Mouse (Mus musculus) frontal cortex, postnatal 14 days (tissue): ENCODE results near the gene Mlf2.
"Not testable (repeated sequence)": the region's sequence is repeated elsewhere in the genome, so short reads cannot be mapped to it uniquely, and the experiment has no call there.

Source experiments
- DNase-seq, 2 experiments: peaks; one replicate each; pipeline ENCODE4 v3.0.0; 2022; ENCODE audit warnings: low spot score in 2 of 2

Mlf2 gene

DNA sequence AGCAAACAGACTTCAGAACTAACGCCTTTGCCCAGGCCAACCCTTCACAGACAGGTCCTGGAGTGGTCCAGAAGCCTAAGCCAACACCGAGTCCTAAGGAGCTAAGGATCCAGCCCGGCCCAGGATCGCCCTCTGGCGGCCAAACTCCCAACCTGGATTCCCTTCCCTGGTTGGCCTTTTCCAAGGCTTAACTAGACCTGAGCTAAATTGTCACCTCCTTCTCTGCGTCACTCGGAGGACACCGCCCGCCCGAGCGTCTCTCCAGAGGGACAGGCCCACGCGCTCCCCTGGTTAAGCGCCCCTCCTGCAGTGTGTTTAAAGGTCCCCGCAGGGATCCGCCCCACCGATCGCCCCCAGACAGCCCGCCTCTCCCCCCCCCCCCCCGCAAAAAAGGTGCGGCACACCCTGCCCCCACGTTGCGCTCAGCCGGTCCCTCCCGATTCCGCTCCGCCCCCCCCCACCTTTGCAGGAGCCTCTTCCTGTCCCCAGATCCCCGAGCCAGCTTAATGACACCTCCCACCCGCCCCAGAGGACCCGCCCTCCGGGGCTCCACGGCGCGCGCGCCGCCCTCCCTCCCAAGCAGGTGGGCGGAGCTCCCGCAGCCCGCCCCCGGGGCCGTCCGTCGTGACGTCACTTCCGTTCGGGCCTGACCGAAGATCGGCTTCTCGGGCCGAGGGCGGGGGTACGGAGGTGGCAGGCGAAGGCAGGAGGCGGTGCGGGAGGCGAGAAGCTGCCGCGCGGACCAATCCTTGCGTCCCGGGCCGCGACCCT, at the start of gene Mlf2:
Gene Mlf2 (plus strand): TSS at position 633 of the 771 bp plus-strand sequence.
- DNase-seq: peak; percentile 97 to 98

DNA sequence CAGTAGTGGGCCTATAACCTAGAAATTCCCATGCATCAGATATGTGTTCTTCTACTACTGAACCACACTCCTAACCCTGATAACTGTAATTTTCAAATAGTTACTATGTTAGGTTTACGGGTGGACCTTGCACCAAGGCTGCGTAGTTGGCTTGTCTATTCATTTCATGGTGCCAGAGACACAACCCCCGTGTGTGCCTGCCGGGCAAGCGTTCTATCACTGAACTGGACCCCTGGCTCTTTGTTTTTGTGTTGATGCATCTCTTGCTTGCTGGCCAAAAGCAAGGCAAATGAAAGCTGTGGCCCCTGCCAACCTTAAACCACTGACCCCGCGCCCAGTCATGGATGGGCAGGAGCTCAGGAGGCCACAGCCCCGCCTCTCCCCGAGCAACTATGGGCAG, 49.4 kb upstream of the Mlf2 start:
- no peak for DNase-seq

DNA sequence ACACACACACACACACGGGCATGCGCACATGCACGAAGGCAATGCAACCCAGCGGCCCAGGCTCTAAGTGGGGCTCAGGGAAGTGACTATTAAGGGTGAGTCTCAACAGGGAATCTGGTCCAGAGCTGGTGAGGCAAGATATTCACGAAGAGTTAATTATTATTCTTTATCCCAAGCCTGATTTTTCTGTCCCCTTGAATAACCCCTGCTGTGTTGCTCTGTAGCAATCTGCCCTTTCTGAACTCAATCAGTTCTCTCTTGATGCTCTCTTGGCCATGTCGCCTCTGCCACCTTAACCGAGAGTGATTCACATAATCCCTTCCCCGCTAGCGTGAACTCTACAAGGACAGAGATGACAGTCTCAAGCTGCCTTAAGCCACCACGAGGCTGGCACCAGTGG, 47.8 kb upstream of the Mlf2 start:
- DNase-seq: no peak

DNA sequence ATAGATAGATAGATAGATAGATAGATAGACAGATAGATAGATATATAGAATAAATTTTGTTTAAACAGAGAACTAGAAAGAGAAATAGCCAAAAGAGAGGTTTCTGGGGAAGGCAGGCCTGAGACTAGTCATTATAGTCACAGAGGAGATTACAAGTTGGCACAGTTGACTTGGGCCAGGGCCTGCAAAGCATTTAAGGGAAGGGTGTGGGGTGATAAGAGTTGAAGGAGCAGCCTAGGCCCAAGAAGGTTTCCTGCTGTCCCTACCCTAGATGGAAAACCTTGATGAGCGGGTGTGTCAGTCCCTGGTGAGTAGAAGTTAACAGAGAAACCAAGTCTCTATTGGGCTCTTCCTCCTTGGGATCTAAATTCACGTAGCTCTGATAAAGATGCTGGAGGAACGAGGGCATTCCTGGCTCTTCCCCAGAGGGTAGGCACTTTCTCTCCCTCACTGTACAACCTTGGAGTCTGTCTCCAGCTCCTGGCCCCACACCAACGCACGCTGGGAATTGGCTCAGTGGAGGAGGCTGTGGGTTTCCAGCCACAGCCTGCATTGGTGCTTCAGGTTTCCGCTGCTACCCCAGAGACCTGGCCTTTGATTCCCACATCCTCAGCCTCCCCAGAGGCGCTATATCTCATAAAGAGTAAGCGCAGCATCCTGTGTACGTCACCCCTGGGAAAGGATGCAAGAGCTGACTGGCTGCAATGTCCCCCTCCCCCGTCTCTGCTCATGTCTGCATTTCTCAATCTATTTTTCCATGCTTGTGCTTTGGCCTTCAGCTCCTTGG, 46.3 kb upstream of the Mlf2 start:
- no peak for DNase-seq

DNA sequence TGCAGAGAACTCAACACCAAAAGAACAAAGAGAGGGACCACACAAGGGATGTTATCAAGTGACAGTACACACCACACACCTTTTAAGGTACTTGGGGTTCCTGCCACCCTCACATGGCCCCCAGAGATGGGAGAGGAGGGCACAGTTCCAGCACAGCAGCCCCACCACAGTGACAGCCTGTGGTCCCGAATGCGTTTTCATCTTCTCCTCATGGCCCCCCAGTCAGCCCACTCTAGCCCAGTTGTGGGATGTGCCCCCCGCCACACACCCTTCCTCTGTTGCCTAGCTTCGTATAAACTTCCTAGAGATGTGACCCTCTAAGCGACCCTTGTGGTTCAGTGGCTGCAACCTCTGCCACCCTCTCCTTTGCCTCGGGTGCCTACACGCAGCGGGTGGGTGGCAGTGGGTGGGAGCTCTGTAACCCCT, 45.2 kb upstream of the Mlf2 start:
- no peak for DNase-seq

DNA sequence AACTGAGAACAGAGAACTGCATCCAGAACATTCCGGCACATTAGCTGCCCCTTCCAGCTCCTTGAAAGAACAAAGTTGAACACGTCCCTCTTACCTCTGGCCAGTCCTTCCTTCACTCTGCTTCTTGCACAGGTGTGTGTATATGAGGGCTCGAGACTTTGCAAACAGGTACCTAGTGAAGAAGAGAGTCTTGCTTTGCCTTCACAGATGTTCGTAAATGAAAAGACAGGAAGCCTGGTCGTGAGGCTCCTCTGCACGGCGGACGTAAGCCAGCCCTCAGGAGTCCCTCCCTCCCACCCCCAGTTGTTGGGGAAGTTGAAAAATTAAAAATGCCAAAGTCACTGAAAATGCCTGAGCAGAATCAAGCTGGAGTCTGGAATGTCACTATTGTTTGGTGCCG, 43.2 kb upstream of the Mlf2 start, which contains the start of gene Cd4:
Gene Cd4 (minus strand): TSS at position 236 of the 400 bp plus-strand sequence.
- DNase-seq: no peak

DNA sequence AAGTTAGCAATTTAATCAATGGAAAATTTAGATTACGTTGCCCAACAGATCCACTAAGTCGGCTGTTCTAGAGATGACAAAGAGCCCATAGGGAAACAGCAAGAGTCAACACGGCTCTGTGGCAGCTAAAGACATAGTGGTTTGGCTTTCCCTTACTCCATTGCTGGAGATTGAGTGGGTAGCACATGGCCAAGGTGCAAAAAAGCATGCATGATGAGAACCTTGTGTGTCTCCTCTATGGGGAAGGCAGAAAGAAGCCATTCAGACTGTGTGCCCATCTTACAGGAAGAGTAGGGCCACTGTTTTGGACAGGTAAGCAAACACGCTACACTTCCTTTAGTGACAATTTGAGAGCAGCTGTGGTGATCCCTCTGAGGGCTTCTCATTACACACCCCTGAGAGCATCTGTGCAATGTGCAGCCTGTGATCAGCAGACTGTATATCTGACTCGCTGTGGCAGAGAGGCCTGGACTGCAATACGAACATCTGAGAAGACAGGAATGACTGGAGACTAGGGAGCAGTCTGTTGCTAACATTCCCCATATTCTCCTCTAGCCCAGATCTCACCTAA, 42.5 kb upstream of the Mlf2 start:
- no peak for DNase-seq

DNA sequence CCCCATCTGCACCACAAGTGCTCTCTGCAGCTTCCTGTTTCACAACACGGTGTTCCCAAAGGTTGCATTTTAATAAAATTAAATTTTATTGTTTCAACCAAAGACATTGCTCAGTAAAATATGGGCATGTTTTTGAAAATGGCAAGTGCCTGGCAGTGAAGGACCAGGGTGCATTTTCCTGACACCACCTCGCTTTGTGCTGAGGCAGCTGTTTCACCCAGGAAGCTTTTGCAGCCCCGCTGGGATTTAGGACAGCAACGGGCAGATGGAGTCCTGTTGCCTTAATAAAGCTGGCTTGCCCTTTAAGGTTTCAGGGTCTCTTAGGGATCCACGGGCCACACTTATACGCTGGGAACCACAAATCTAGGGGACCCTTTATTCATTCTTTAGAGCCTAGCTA, 40.2 kb upstream of the Mlf2 start:
- no peak for DNase-seq

DNA sequence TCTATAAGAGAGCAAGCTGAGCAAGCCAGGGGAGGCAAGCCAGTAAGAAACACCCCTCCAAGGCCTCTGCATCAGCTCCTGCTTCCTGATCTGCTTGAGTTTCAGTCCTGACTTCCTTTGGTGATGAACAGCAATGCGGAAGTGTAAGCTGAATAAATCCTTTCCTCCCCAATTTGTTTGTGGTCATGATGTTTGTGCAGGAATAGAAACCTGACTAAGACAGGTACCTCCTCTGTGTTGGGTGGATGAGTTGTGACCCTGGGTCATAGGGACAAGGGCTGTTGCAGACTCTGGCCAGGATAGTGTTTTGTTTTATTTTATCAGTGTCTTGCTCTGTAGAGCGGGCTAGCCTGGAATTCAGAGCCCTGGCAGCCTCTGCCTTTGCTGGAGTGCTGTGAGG, 37.1 kb upstream of the Mlf2 start:
- DNase-seq: not testable (repeated sequence)

DNA sequence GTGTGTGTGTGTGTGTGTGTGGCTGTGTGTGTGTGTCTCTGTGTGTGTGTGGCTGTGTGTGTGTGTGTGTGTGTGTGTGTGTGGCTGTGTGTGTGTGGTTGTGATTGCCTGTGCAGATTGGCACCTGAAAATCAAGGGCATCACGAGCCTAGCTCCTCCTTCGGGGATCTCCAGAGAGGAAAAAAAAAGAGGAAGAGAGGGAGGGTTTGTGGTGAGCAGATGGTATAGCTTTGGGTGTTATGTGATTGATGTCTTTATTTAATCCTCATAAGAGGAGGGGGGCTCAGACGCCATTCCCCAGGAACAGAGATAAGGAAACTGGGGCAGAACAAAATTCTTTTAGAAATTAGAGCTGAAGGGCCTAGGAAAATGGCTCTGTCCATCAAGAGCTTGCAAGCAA, 32.8 kb upstream of the Mlf2 start:
- no peak for DNase-seq

DNA sequence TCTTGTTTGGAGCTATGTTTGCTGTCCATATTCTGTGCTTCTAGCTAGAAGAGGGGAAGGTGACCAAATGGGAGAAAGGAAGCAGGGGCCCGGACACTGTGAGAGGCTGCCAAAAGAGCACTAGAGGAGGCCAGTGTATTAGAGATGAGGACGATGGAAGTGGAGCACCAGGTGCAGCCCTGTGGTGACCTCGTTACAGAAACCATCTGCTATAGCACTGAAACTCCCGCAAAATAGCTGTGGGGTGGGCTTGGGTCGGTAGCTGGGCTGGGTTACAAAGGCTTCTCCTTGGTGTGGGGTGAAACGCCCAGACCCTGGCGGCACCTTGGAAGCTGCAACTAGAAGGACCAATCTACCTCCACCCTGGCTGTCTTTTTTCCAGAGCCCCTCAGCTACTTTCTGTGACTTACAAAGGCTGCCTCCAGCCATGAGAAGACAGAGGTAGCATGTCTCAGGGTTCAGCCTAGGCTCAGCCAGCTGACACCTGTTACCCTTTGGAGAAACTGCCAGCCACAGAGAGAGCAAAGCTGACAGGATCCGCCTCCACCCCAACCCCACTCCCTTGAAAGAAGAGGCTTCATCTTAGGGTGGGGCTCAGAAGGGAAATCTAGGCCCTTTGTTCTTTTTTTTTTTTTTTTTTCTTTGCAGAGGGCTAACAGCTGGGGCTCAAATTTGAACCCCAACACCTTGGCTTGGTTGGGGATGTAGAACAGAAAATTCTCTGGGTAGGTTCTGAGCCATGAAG, 31.0 kb upstream of the Mlf2 start:
- DNase-seq: no peak

DNA sequence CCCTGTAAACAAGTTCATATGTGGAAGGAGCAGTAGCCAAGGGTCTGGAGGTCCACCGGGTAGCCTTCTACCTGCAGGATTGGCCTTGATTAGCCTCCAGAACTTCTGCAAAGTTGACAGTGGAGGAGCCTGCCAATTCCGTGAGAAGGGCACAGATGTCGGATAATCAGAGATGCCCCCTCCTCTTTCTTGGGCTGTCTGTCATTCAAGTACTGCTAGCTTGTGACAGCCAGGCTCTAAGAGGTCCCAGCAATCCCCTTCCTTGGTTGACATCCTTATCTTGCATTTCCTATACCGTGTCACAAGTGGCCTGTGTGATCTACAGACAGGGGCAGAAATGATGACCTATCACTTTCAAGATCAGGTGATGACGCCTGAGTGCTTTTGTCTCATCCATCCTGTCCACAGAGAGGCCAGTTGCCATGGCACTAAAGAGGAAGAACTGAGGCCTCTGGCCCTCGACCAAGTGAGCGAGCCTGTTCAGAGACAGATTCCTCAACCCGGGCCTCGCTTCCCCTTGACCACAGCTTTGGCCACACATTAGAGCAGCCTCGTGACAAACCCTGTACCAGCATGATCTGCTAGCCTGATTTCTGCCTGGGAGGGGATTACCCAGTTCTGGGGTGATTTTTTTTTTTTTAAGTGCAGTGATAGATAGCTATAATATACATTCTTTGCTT, 30.2 kb upstream of the Mlf2 start:
- peak in 1 of 2 experiments; percentile 53 for DNase-seq

DNA sequence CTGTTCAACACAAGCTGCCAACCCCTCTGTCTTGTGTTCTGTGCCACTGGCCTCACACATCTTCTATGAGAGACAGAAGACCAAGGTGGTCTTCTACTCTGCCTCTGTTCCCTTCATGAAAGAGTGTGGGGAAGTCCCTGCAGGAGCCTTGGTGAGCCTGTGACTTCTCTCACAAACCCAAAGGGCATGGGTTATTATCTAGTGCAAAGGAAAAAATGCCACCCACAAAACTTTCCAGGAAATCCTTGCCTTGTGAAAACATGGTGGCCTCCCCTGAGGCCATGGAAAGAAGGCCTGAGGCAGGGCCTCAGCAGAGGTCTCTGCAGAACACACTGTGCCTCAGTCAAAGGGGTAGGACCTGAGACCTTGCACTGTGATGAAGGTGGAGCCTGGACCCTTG, 29.3 kb upstream of the Mlf2 start:
- no peak for DNase-seq

DNA sequence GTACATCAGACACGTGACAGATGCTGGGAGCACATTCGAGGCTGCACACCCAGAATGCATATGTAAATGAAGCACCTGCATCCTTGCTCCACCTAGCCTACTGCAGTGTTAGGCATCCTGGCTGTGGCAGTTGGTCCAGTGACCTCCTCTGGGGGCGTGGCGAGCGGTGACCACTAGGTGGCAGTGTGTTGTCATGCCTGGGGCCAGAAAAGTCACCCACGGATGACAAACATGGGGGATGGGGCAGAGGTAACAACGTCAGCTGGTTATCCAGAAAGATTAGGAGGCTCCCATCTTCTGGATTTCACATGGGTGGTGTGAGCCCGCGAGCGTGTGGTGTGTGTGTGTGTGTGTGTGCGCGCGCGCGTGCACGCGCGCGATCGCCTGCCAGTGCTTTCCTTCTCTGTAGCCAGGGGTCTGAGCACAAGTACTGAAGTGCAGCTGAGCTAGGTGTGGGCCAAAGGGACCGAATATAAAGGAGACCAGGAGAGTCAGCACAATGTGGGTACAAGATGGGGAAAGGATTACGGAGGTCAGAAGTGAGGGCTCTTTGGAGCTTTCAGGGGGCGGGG, 27.5 kb upstream of the Mlf2 start:
- DNase-seq: peak; percentile 86 to 91

DNA sequence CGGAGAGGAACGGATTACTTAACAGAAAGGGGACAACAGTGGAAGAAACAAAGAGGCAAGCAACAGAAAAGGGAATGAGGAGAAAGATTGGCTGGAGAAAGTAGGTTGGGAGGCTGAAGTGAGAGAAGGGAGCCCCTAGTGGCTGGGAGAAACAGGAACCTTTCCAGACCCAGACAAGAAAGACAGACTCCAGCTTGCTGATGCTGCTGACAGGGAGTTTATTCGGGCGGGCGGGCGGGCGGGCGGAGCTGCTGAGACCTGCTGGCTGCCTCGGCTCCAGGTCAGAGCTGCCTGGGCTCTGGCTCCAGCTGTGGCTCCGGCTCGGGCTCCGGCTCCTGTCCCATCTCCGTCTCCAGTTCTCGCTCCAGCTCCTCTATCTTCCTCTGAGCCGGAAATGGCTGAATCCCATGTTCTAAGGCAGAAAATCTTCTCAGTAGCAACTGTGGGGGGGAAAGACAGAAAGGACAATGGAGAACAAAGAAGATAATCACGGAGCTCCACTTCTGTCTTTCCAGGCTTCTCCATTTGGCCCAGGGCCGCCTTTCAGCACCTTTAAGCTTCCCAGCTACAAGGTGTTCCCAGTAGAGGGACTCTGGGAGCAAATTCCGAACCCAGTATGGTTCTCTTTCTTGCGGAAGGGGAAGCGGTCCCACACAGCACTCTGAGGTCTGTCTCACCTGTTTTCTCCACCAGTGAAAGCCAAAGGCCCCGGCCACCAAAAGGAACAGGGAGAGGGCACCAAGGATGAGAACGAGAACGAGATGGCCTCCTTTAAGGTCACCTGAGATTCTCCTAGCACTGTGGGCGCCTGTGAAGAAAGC, 26.8 kb upstream of the Mlf2 start:
- DNase-seq: peak; percentile 62 to 72

DNA sequence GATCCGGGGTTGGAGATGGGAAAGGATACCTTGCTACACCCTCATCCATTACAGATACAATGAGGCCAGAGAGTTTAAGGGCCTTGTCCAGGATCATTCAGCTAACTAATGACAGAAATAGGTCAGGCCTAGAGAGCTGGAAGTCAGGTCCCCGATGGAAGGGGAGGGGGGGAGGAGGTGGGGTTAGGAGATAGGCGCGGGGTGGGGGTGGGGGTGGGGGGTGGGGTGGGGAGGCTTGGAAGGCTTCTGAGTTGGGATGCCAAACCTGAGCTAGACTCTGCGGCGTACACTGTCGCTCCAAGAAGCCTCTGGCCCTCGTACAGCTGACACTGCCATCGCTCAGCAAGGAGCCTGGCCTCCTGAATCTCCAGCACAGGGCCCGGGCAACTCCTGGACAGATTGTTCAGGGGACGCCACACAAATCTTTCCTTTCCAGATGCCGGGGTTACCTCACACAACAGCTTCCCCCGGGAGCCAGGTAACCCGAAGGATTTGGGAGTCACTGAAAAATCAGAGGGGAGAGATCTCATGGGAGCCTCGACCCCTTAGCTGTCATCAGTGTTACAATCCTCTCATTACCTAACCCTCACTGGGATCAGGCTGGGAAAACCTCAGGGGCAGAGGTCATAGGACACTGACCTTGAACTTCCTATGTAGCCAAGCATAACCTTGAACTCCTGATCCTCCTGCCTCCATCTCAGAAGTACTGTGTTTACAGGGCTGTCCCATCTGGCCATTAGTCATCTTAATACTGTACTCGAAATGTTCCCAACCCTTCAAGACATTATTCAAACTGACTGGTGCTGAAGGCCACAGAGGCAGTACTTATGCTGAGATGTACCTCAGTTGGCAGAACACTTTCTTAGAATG, 26.0 kb upstream of the Mlf2 start:
- no peak for DNase-seq

DNA sequence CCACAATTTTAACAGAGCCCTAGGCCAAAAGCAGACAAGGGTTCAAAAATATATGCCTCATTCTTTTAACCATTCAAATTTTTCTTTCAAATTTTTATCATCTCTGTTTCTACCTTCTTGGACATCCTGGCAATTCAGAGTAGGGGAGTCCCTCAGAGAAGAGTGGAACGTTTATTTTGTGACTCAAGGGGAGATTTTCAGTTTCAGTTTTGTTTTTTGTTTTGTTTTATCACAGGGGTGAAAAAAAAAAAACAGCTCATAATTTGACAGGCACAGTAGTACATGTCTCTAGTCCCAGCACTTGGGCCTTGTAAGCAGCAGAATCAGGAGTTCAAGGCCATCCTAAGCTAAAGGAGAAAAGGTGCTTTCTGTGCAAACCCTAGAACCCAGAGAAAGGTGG, 23.4 kb upstream of the Mlf2 start:
- DNase-seq: no peak

DNA sequence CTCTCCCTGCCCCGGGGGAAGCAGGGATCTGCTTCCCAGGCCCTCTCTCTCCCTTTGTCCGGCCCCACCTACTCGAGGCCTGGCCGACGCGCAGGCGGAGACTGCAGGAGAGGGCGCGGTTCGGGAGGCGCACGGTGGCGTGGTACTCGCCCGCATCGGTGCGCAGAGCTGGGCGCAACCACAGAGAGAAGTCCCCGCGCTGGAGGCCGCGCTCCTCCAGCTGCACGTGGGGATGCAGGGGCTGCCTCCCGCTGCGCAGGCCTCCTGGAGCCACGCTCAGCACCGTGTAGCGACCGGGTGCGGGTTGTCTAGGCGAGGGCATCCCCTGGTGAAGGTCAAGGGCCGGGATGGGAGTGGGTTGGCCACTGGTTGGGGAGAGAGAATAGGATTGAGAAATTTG, 21.2 kb upstream of the Mlf2 start:
- no peak for DNase-seq

DNA sequence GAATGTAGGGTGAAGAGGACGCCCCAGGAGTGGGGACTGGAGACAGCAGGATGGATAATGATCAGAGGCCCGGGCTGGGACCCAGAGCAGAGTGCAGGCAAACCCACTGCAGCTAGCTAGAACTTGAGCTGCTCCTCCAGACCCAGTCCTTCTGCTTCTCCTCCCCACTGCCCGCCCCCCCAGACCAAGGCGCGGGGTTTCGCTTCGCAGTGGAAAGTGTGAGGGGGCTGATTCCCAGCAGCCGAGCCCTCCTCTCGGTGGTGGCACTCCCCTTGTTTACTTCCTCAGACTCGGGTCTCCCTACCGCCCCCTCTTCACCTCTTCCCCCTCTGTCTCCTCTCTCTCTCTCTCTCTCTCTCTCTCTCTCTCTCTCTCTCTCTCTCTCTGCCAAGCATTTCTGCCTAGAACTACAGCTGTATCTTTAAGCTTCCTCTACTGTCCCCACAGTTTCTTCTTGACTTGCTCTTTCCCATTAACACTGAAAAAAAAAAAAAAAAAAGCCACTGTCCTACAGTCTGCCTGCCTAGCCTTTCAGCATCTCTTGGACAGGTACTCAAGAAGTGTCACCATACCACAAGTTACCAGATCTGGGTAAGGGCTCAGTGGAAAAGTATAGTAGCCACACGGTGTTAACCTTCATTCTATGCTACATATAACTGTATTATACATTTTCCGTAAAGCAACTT, 19.5 kb upstream of the Mlf2 start, which contains the start of gene Lag3:
Gene Lag3 (minus strand): TSS at position 173 of the 686 bp plus-strand sequence.
- DNase-seq: no peak
